Mouse (Mus musculus) myocyte (in vitro differentiated cells): ENCODE data around the gene Eno2. TPM values are rescaled to one million over a fixed set of nuclear protein-coding genes. Genes with fewer than 3 reads are reported as not detected.
A peak's percentile ranks its signal among the peaks of the same experiment; 100 is the strongest.

ENCODE experiments used
- H3K27me3 ChIP-seq: one replicate; pipeline ENCODE4 v1.6.1; 2011; ENCODE audit not compliant: control insufficient read depth, insufficient read depth, insufficient read length
- H3K36me3 ChIP-seq: one replicate; pipeline ENCODE4 v1.6.1; 2011; ENCODE audit not compliant: control insufficient read depth, insufficient read depth
- H3K4me2 ChIP-seq: one replicate; pipeline ENCODE4 v1.6.1; 2011; ENCODE audit warnings: low read depth, control low read depth
- H3K4me3 ChIP-seq: one replicate; pipeline ENCODE4 v1.5.1; 2011; ENCODE audit warnings: mild to moderate bottlenecking, control low read depth, moderate library complexity
- H3K79me2 ChIP-seq: one replicate; pipeline ENCODE4 v1.6.1; 2011; ENCODE audit not compliant: control insufficient read depth, insufficient read depth
- H3ac ChIP-seq: one replicate; pipeline ENCODE4 v1.6.1; 2011; ENCODE audit not compliant: control insufficient read depth, insufficient read length
- CEBPB ChIP-seq: IDR thresholded peaks from 2 replicates; pipeline ENCODE4 v1.6.1; 2011; ENCODE audit warnings: mild to moderate bottlenecking, moderate library complexity; ENCODE audit not compliant: poor library complexity, insufficient read depth, severe bottlenecking
- E2F4 ChIP-seq: IDR thresholded peaks from one replicate; pipeline ENCODE4 v1.6.1; 2011; ENCODE audit warnings: mild to moderate bottlenecking, control low read depth, moderate library complexity; ENCODE audit not compliant: insufficient read depth
- MAX ChIP-seq: IDR thresholded peaks from one replicate; pipeline ENCODE4 v1.6.1; 2011; ENCODE audit warnings: low read depth, mild to moderate bottlenecking, control low read depth
- MYOD1 ChIP-seq, 3 experiments: IDR thresholded peaks; one replicate each; pipeline ENCODE4 v1.6.1; 2011; ENCODE audit warnings: control low read depth in 2 of 3, low read depth in 2 of 3, mild to moderate bottlenecking in 2 of 3, moderate library complexity in 1 of 3; ENCODE audit not compliant: insufficient read length in 2 of 3, control insufficient read depth in 1 of 3
- MYOG ChIP-seq, 3 experiments: IDR thresholded peaks; one replicate each; pipeline ENCODE4 v1.6.1; 2011; ENCODE audit warnings: control low read depth in 2 of 3, low read depth in 2 of 3, mild to moderate bottlenecking in 2 of 3; ENCODE audit not compliant: insufficient read length in 2 of 3, control insufficient read depth in 1 of 3, insufficient read depth in 1 of 3
- POLR2A ChIP-seq: IDR thresholded peaks from one replicate; pipeline ENCODE4 v1.6.1; 2011; ENCODE audit warnings: low read depth, mild to moderate bottlenecking, control low read depth, moderate library complexity; ENCODE audit not compliant: insufficient read length
- POLR2AphosphoS2 ChIP-seq: IDR thresholded peaks from one replicate; pipeline ENCODE4 v1.6.1; 2011; ENCODE audit warnings: low read depth, control low read depth; ENCODE audit not compliant: insufficient read length
- REST ChIP-seq: IDR thresholded peaks from one replicate; pipeline ENCODE4 v1.6.1; 2011; ENCODE audit warnings: mild to moderate bottlenecking, control low read depth, moderate library complexity; ENCODE audit not compliant: insufficient read depth, insufficient read length
- SRF ChIP-seq: IDR thresholded peaks from one replicate; pipeline ENCODE4 v1.6.1; 2011; ENCODE audit warnings: low read depth; ENCODE audit not compliant: control insufficient read depth, insufficient read length
- TCF12 ChIP-seq: IDR thresholded peaks from one replicate; pipeline ENCODE4 v1.6.1; 2011; ENCODE audit warnings: mild to moderate bottlenecking, control low read depth; ENCODE audit not compliant: poor library complexity, insufficient read depth, severe bottlenecking
- TCF3 ChIP-seq: IDR thresholded peaks from one replicate; pipeline ENCODE4 v1.6.1; 2011; ENCODE audit warnings: low read depth, control low read depth; ENCODE audit not compliant: insufficient read length
- USF1 ChIP-seq: IDR thresholded peaks from one replicate; pipeline ENCODE4 v1.6.1; 2011; ENCODE audit warnings: low read depth, mild to moderate bottlenecking, control low read depth, moderate library complexity
- polyA plus RNA-seq: library from polyadenylated mRNA; unstranded; fragments of >200 nt; fragmentation: generic; extraction: Trizol; gene quantifications from one replicate; pipeline ENCODE4 v1.2.1, GENCODE M21; 2012; ENCODE audit warnings: missing spikeins

Gene Eno2
- polyA plus RNA-seq, 1 experiment = 19.5 TPM

GRCm38 (mm10) chr6:124756652-124757350 lies 12.7 kb downstream of the Eno2 start:
- H3K36me3 ChIP-seq = peaks cover 6% of the 10 kb centered on the region
- H3K4me2 ChIP-seq = peak overlapping the region; percentile 87
- no peaks in the 10 kb centered on the region for H3K27me3 ChIP-seq
- H3K4me3 ChIP-seq = peak overlapping the region; percentile 36
- H3K79me2 ChIP-seq = peaks cover 42% of the 10 kb centered on the region
- H3ac ChIP-seq = peak overlapping the region; percentile 95
- TF ChIP-seq SRF (no peak), POLR2A (peak; percentile 62), TCF12 (no peak), POLR2AphosphoS2 (peak; percentile 52)

- peaks cover 6% of the 10 kb centered on the region for H3K36me3 ChIP-seq
- H3ac ChIP-seq = peak within 1 kb of the TSS; percentile 95
- peak within 1 kb of the TSS; percentile 87 for H3K4me2 ChIP-seq
- H3K79me2 ChIP-seq = peaks cover 49% of the 10 kb centered on the region
- TF ChIP-seq POLR2A (peak; percentile 51), SRF (no peak), REST (no peak), MAX (no peak), E2F4 (no peak), USF1 (no peak), POLR2AphosphoS2 (peak; percentile 14), TCF3 (no peak), CEBPB (no peak), TCF12 (no peak)
- peak within 1 kb of the TSS; percentile 36 for H3K4me3 ChIP-seq
- no peaks in the 10 kb centered on the region for H3K27me3 ChIP-seq
Measured at GRCm38 (mm10) chr6:124755831-124756595, 13.5 kb downstream of the Eno2 start, which contains the start of the genes Gm45234 and Atn1. TSS of gene Gm45234 (minus strand) at chr6:124756021. TSS of gene Atn1 (minus strand) at chr6:124756524.

GRCm38 (mm10) chr6:124755306-124755705 lies 14.2 kb downstream of the Eno2 start:
- Histone ChIP-seq H3K4me2 (peak overlapping the region; percentile 72), H3K27me3 (no peaks in the 10 kb centered on the region), H3K36me3 (peaks cover 6% of the 10 kb centered on the region), H3K79me2 (peaks cover 56% of the 10 kb centered on the region), H3K4me3 (peak overlapping the region; percentile 36), H3ac (peak overlapping the region; percentile 95)
- TF ChIP-seq MYOG (IDR thresholded peaks at IDR 0.05; ENCODE audit: control insufficient read depth in 1 of 3, insufficient read depth in 1 of 3, insufficient read length in 2 of 3, low read depth in 2 of 3) (no peak), CEBPB (peak; percentile 50; the same call in 1 of the 2 replicates)

- no peak overlapping the region for H3K4me3 ChIP-seq
- no peak for TF ChIP-seq USF1
- no peak for TF ChIP-seq SRF
- TF ChIP-seq TCF3 = no peak
- TF ChIP-seq REST = no peak
- no peak for TF ChIP-seq POLR2AphosphoS2
- no peak for TF ChIP-seq E2F4
- TF ChIP-seq TCF12 = no peak
- no peak for TF ChIP-seq MAX
- H3K27me3 ChIP-seq = no peaks in the 10 kb centered on the region
- peaks cover 63% of the 10 kb centered on the region for H3K79me2 ChIP-seq
- H3ac ChIP-seq = no peak overlapping the region
- H3K36me3 ChIP-seq = peaks cover 6% of the 10 kb centered on the region
- peak overlapping the region; percentile 72 for H3K4me2 ChIP-seq
Measured at GRCm38 (mm10) chr6:124753861-124754260, 15.6 kb downstream of the Eno2 start.

GRCm38 (mm10) chr6:124750405-124750804 lies 19.1 kb downstream of the Eno2 start:
- no peak overlapping the region for H3ac ChIP-seq
- H3K4me3 ChIP-seq = no peak overlapping the region
- H3K27me3 ChIP-seq = no peaks in the 10 kb centered on the region
- TF ChIP-seq MAX (no peak), POLR2A (no peak), E2F4 (no peak), POLR2AphosphoS2 (no peak), TCF12 (no peak), MYOD1 (IDR thresholded peaks at IDR 0.05; ENCODE audit: control insufficient read depth in 1 of 3, insufficient read length in 2 of 3, low read depth in 2 of 3) (no peak), TCF3 (no peak), MYOG (IDR thresholded peaks at IDR 0.05; ENCODE audit: control insufficient read depth in 1 of 3, insufficient read depth in 1 of 3, insufficient read length in 2 of 3, low read depth in 2 of 3) (no peak), REST (no peak), USF1 (no peak), CEBPB (no peak), SRF (no peak)
- peaks cover 57% of the 10 kb centered on the region for H3K79me2 ChIP-seq
- H3K4me2 ChIP-seq = no peak overlapping the region
- H3K36me3 ChIP-seq = peaks cover 10% of the 10 kb centered on the region
